Mouse (Mus musculus) hindbrain, embryonic 16.5 days (tissue): Measurements from ENCODE around the gene Brf1. TPM values are rescaled to one million over a fixed set of nuclear protein-coding genes. Genes with fewer than 3 reads are reported as not detected.
A peak's percentile ranks its signal among the peaks of the same experiment; 100 is the strongest.

Source experiments
- ATAC-seq: fragments of 200-750 bp; cut with Nextera tagmentation; 2 replicates; pipeline ENCODE4 v1.8.0; 2017; ENCODE audit warnings: moderate TSS enrichment, moderate library complexity
- H3K27ac ChIP-seq: fragments of 300-500 bp; sonication (generic); 2 replicates; pipeline ENCODE4 v1.5.1; 2014; ENCODE audit warnings: low read depth, mild to moderate bottlenecking, control low read depth, low read length, moderate library complexity
- H3K27me3 ChIP-seq: fragments of 300-500 bp; sonication (generic); replicated peaks from 2 replicates; pipeline ENCODE4 v1.6.1; 2014; ENCODE audit warnings: low read length; ENCODE audit not compliant: control insufficient read depth, insufficient read depth
- H3K36me3 ChIP-seq: fragments of 300-500 bp; sonication (generic); 2 replicates; pipeline ENCODE4 v1.6.1; 2014; ENCODE audit warnings: mild to moderate bottlenecking, low read length, moderate library complexity, mixed read lengths; ENCODE audit not compliant: control insufficient read depth, insufficient read depth
- H3K4me1 ChIP-seq: fragments of 300-500 bp; sonication (generic); 2 replicates; pipeline ENCODE4 v1.6.1; 2014; ENCODE audit warnings: low read depth, low read length; ENCODE audit not compliant: control insufficient read depth, insufficient read depth
- H3K4me2 ChIP-seq: fragments of 300-500 bp; sonication (generic); 2 replicates; pipeline ENCODE4 v1.6.1; 2014; ENCODE audit warnings: mild to moderate bottlenecking, low read length, control low read depth, moderate library complexity
- H3K4me3 ChIP-seq: fragments of 300-500 bp; sonication (generic); 2 replicates; pipeline ENCODE4 v1.5.1; 2014; ENCODE audit warnings: mild to moderate bottlenecking, low read length, control low read depth, moderate library complexity
- H3K9ac ChIP-seq: fragments of 300-500 bp; sonication (generic); 2 replicates; pipeline ENCODE4 v1.6.1; 2014; ENCODE audit warnings: low read depth, mild to moderate bottlenecking, control low read depth, low read length, moderate library complexity
- H3K9me3 ChIP-seq: fragments of 300-500 bp; sonication (generic); 2 replicates; pipeline ENCODE4 v1.6.1; 2014; ENCODE audit warnings: mild to moderate bottlenecking, low read length, moderate library complexity; ENCODE audit not compliant: control insufficient read depth
- WGBS: fragments of 180-500 bp; shearing (Covaris S2); extraction: QIAGEN DNeasy Blood & Tissue Kit; methylation state at CpG from one replicate; pipeline ENCODE4 v1.1.7; 2014; 5-methylcytosine and 5-hydroxymethylcytosine counted together
- polyA plus RNA-seq: library from polyadenylated mRNA; unstranded; fragments of >200 nt; fragmentation: Nextera tagmentation; extraction: Ambion mirVana; gene quantifications from 2 replicates; pipeline ENCODE4 v1.2.1, GENCODE M21; 2015

The Brf1 gene
- polyA plus RNA-seq, 1 experiment from 2014 or later: 40.5 TPM

GRCm38 (mm10) chr12:112999569-113000293 lies 773 bp downstream of the Brf1 start:
- peak overlapping the region; percentile 81 for H3K4me3 ChIP-seq

GRCm38 (mm10) chr12:112994153-112994552 lies 6.4 kb downstream of the Brf1 start:
- no peak overlapping the region for H3K4me3 ChIP-seq
- ATAC-seq: no peak
- no peak overlapping the region for H3K4me2 ChIP-seq
- no peaks in the 10 kb centered on the region for H3K27me3 ChIP-seq
- 74% methylated on average over 3 of the region's 4 CpGs for WGBS
- H3K4me1 ChIP-seq: peaks cover 11% of the 10 kb centered on the region
- H3K9me3 ChIP-seq: no peaks in the 10 kb centered on the region
- H3K27ac ChIP-seq: no peak overlapping the region
- H3K36me3 ChIP-seq: peaks cover 4% of the 10 kb centered on the region; the same call in 1 of the 2 replicates
- H3K9ac ChIP-seq: no peak overlapping the region

More at GRCm38 (mm10) chr12:112999569-113000293, 773 bp downstream of the Brf1 start:
- H3K4me2 ChIP-seq: peak overlapping the region; percentile 84
- ATAC-seq: no peak; the same call in 1 of the 2 replicates
- no peaks in the 10 kb centered on the region for H3K27me3 ChIP-seq
- H3K9me3 ChIP-seq: no peaks in the 10 kb centered on the region
- peak overlapping the region; percentile 94 for H3K9ac ChIP-seq
- H3K27ac ChIP-seq: peak overlapping the region; percentile 90
- peaks cover 21% of the 10 kb centered on the region for H3K4me1 ChIP-seq
- under 1% methylated on average over 55 of the region's 56 CpGs for WGBS
- H3K36me3 ChIP-seq: no peaks in the 10 kb centered on the region

GRCm38 (mm10) chr12:112991444-112991843 lies 9.1 kb downstream of the Brf1 start:
- no peaks in the 10 kb centered on the region for H3K27me3 ChIP-seq
- H3K36me3 ChIP-seq: peaks cover 17% of the 10 kb centered on the region; the same call in 1 of the 2 replicates
- WGBS: 100% methylated on average over 2 of the region's 2 CpGs

GRCm38 (mm10) chr12:112990706-112991405 lies 9.6 kb downstream of the Brf1 start:
- Histone ChIP-seq H3K9me3 (no peaks in the 10 kb centered on the region), H3K27ac (no peak overlapping the region), H3K4me2 (no peak overlapping the region), H3K4me1 (no peaks in the 10 kb centered on the region), H3K9ac (no peak overlapping the region), H3K4me3 (no peak overlapping the region), H3K27me3 (no peaks in the 10 kb centered on the region), H3K36me3 (peaks cover 17% of the 10 kb centered on the region; the same call in 1 of the 2 replicates)
- no peak for ATAC-seq
- WGBS: 84% methylated on average over 5 of the region's 5 CpGs

More at GRCm38 (mm10) chr12:112991444-112991843, 9.1 kb downstream of the Brf1 start:
- Histone ChIP-seq H3K27ac (no peak overlapping the region), H3K4me2 (no peak overlapping the region), H3K9me3 (no peaks in the 10 kb centered on the region), H3K9ac (no peak overlapping the region), H3K4me3 (no peak overlapping the region), H3K4me1 (no peaks in the 10 kb centered on the region)
- no peak for ATAC-seq

- Histone ChIP-seq H3K27me3 (no peaks in the 10 kb centered on the region), H3K4me2 (no peak overlapping the region), H3K4me1 (no peaks in the 10 kb centered on the region), H3K27ac (no peak overlapping the region), H3K36me3 (peaks cover 21% of the 10 kb centered on the region; the same call in 1 of the 2 replicates), H3K9ac (no peak overlapping the region), H3K4me3 (no peak overlapping the region), H3K9me3 (no peaks in the 10 kb centered on the region)
- no peak for ATAC-seq
- WGBS: 71% methylated on average over 6 of the region's 6 CpGs
Measured at GRCm38 (mm10) chr12:112987877-112988276, 12.6 kb downstream of the Brf1 start.

GRCm38 (mm10) chr12:112985346-112985745 lies 15.2 kb downstream of the Brf1 start:
- Histone ChIP-seq H3K4me1 (no peaks in the 10 kb centered on the region), H3K4me2 (no peak overlapping the region), H3K27ac (no peak overlapping the region), H3K9me3 (no peaks in the 10 kb centered on the region), H3K9ac (no peak overlapping the region), H3K4me3 (no peak overlapping the region), H3K27me3 (no peaks in the 10 kb centered on the region), H3K36me3 (peaks cover 24% of the 10 kb centered on the region; the same call in 1 of the 2 replicates)
- 94% methylated on average over 6 of the region's 6 CpGs for WGBS
- no peak for ATAC-seq

GRCm38 (mm10) chr12:112982031-112982430 lies 18.5 kb downstream of the Brf1 start:
- Histone ChIP-seq H3K9ac (no peak overlapping the region), H3K27me3 (no peaks in the 10 kb centered on the region), H3K9me3 (no peaks in the 10 kb centered on the region), H3K4me3 (no peak overlapping the region), H3K27ac (no peak overlapping the region), H3K4me2 (no peak overlapping the region), H3K4me1 (peaks cover 13% of the 10 kb centered on the region), H3K36me3 (peaks cover 32% of the 10 kb centered on the region)
- 46% methylated on average over 2 of the region's 2 CpGs for WGBS
- no peak for ATAC-seq

GRCm38 (mm10) chr12:112977156-112977555 lies 23.3 kb downstream of the Brf1 start:
- H3K4me2 ChIP-seq: peak overlapping the region; percentile 89
- H3K9me3 ChIP-seq: no peaks in the 10 kb centered on the region
- no peaks in the 10 kb centered on the region for H3K27me3 ChIP-seq
- peaks cover 14% of the 10 kb centered on the region for H3K4me1 ChIP-seq
- H3K36me3 ChIP-seq: peaks cover 36% of the 10 kb centered on the region
- H3K27ac ChIP-seq: peak overlapping the region; percentile 98
- ATAC-seq: peak; percentile 0; the same call in 1 of the 2 replicates
- H3K4me3 ChIP-seq: peak overlapping the region; percentile 73
- WGBS: 40% methylated on average over 12 of the region's 12 CpGs
- peak overlapping the region; percentile 91 for H3K9ac ChIP-seq
